Mouse (Mus musculus) lung, embryonic 16.5 days (tissue): ENCODE results near the gene Wdr24. TPM values are rescaled to one million over a fixed set of nuclear protein-coding genes. Genes with fewer than 3 reads are reported as not detected.
"Not testable (repeated sequence)": the region's sequence is repeated elsewhere in the genome, so short reads cannot be mapped to it uniquely, and the experiment has no call there.

ENCODE experiments used
- ATAC-seq: fragments of 200-750 bp; cut with Nextera tagmentation; 2 replicates; pipeline ENCODE4 v1.8.0; 2017; ENCODE audit warnings: low read depth, mild to moderate bottlenecking, moderate library complexity
- H3K27ac ChIP-seq: fragments of 300-500 bp; sonication (generic); 2 replicates; pipeline ENCODE4 v1.5.1; 2014; ENCODE audit warnings: mild to moderate bottlenecking, control low read depth, low read length
- H3K27me3 ChIP-seq: fragments of 300-500 bp; sonication (generic); 2 replicates; pipeline ENCODE4 v1.6.1; 2014; ENCODE audit warnings: low read depth, low read length, mixed read lengths; ENCODE audit not compliant: control insufficient read depth, insufficient read depth
- H3K36me3 ChIP-seq: fragments of 300-500 bp; sonication (generic); 2 replicates; pipeline ENCODE4 v1.6.1; 2014; ENCODE audit warnings: low read length; ENCODE audit not compliant: control insufficient read depth, insufficient read depth
- H3K4me1 ChIP-seq: fragments of 300-500 bp; sonication (generic); replicated peaks from 2 replicates; pipeline ENCODE4 v1.6.1; 2014; ENCODE audit warnings: low read length, mixed read lengths; ENCODE audit not compliant: control insufficient read depth, insufficient read depth
- H3K4me2 ChIP-seq: fragments of 300-500 bp; sonication (generic); 2 replicates; pipeline ENCODE4 v1.6.1; 2014; ENCODE audit warnings: low read depth, low read length, control low read depth
- H3K4me3 ChIP-seq: fragments of 300-500 bp; sonication (generic); 2 replicates; pipeline ENCODE4 v1.5.1; 2014; ENCODE audit warnings: mild to moderate bottlenecking, low read length, control low read depth
- H3K9ac ChIP-seq: fragments of 300-500 bp; sonication (generic); 2 replicates; pipeline ENCODE4 v1.6.1; 2014; ENCODE audit warnings: low read length, control low read depth
- H3K9me3 ChIP-seq: fragments of 300-500 bp; sonication (generic); 2 replicates; pipeline ENCODE4 v1.6.1; 2016; ENCODE audit warnings: low read length; ENCODE audit not compliant: control insufficient read depth
- WGBS: fragments of 180-500 bp; shearing (Covaris S2); extraction: QIAGEN DNeasy Blood & Tissue Kit; methylation state at CpG from one replicate; pipeline ENCODE4 v1.1.7; 2014; 5-methylcytosine and 5-hydroxymethylcytosine counted together
- polyA plus RNA-seq: library from polyadenylated mRNA; unstranded; fragments of >200 nt; fragmentation: Nextera tagmentation; extraction: Ambion mirVana; gene quantifications from 2 replicates; pipeline ENCODE4 v1.2.1, GENCODE M21; 2015

The Wdr24 gene
- polyA plus RNA-seq, 1 experiment from 2014 or later, result 28.5 TPM

GRCm38 (mm10) chr17:25871566-25871965 lies 48.1 kb downstream of the Wdr24 start:
- ATAC-seq, H3K4me2 ChIP-seq, H3K27me3 ChIP-seq, H3K27ac ChIP-seq, H3K9me3 ChIP-seq, H3K36me3 ChIP-seq, H3K4me3 ChIP-seq, H3K9ac ChIP-seq: not testable (repeated sequence)
- H3K4me1 ChIP-seq, result peaks cover 24% of the 10 kb centered on the region

GRCm38 (mm10) chr17:25872676-25873075 lies 49.2 kb downstream of the Wdr24 start:
- Histone ChIP-seq H3K27ac (no peak overlapping the region), H3K36me3 (no peaks in the 10 kb centered on the region), H3K9ac (no peak overlapping the region), H3K27me3 (no peaks in the 10 kb centered on the region), H3K4me1 (peaks cover 24% of the 10 kb centered on the region), H3K4me2 (no peak overlapping the region), H3K4me3 (no peak overlapping the region), H3K9me3 (no peaks in the 10 kb centered on the region)
- no peak for ATAC-seq
- WGBS, result 83% methylated on average over 3 of the region's 3 CpGs

GRCm38 (mm10) chr17:25873405-25874147 lies 50.1 kb downstream of the Wdr24 start:
- Histone ChIP-seq H3K27me3 (no peaks in the 10 kb centered on the region), H3K9ac (peak overlapping the region; percentile 85; the same call in 1 of the 2 replicates), H3K9me3 (no peaks in the 10 kb centered on the region), H3K4me3 (peak overlapping the region; percentile 87; the same call in 1 of the 2 replicates), H3K4me2 (peak overlapping the region; percentile 91), H3K4me1 (peaks cover 24% of the 10 kb centered on the region), H3K36me3 (no peaks in the 10 kb centered on the region; the same call in 1 of the 2 replicates), H3K27ac (no peak overlapping the region)
- ATAC-seq, result no peak
- WGBS, result 68% methylated on average over 11 of the region's 11 CpGs

- ATAC-seq, result no peak
- H3K4me2 ChIP-seq, result peak overlapping the region; percentile 91
- peak overlapping the region; percentile 85 for H3K9ac ChIP-seq
- H3K27me3 ChIP-seq, result no peaks in the 10 kb centered on the region
- peak overlapping the region; percentile 87 for H3K4me3 ChIP-seq
- WGBS, result 4% methylated on average over 14 of the region's 14 CpGs
- H3K9me3 ChIP-seq, result no peaks in the 10 kb centered on the region
- H3K4me1 ChIP-seq, result peaks cover 19% of the 10 kb centered on the region
- H3K27ac ChIP-seq, result peak overlapping the region; percentile 92
- H3K36me3 ChIP-seq, result no peaks in the 10 kb centered on the region; the same call in 1 of the 2 replicates
These were observed 50.8 kb downstream of the Wdr24 start for GRCm38 (mm10) chr17:25874148-25874720.

- peak; percentile 85 for ATAC-seq
- Histone ChIP-seq H3K27me3 (no peaks in the 10 kb centered on the region), H3K9me3 (no peaks in the 10 kb centered on the region), H3K36me3 (peaks cover 2% of the 10 kb centered on the region; the same call in 1 of the 2 replicates), H3K4me3 (peak within 1 kb of the TSS; percentile 87), H3K9ac (peak within 1 kb of the TSS; percentile 85), H3K4me1 (peaks cover 19% of the 10 kb centered on the region), H3K27ac (peak within 1 kb of the TSS; percentile 92), H3K4me2 (peak within 1 kb of the TSS; percentile 91)
- WGBS, result under 1% methylated on average over 25 of the region's 25 CpGs
These were observed 51.3 kb downstream of the Wdr24 start, which contains the start of gene Mettl26 for GRCm38 (mm10) chr17:25874721-25875170. Mettl26 (plus strand) TSS chr17:25875074.

- under 1% methylated on average over 59 of the region's 59 CpGs for WGBS
- Histone ChIP-seq H3K27ac (peak overlapping the region; percentile 92), H3K4me1 (peaks cover 19% of the 10 kb centered on the region), H3K9me3 (no peaks in the 10 kb centered on the region), H3K36me3 (peaks cover 2% of the 10 kb centered on the region; the same call in 1 of the 2 replicates), H3K4me3 (peak overlapping the region; percentile 87), H3K4me2 (peak overlapping the region; percentile 91), H3K27me3 (no peaks in the 10 kb centered on the region), H3K9ac (peak overlapping the region; percentile 85)
- peak; percentile 95 for ATAC-seq
These were observed 52.0 kb downstream of the Wdr24 start for GRCm38 (mm10) chr17:25875171-25876136.

- Histone ChIP-seq H3K4me2 (peak overlapping the region; percentile 91), H3K27ac (no peak overlapping the region), H3K9ac (peak overlapping the region; percentile 85), H3K4me1 (peaks cover 19% of the 10 kb centered on the region), H3K27me3 (no peaks in the 10 kb centered on the region), H3K4me3 (peak overlapping the region; percentile 87), H3K9me3 (no peaks in the 10 kb centered on the region), H3K36me3 (peaks cover 2% of the 10 kb centered on the region; the same call in 1 of the 2 replicates)
- no peak for ATAC-seq
- 56% methylated on average over 10 of the region's 10 CpGs for WGBS
These were observed 53.0 kb downstream of the Wdr24 start for GRCm38 (mm10) chr17:25876347-25876915.

GRCm38 (mm10) chr17:25877025-25877424 lies 53.6 kb downstream of the Wdr24 start:
- no peak for ATAC-seq
- Histone ChIP-seq H3K27ac (no peak overlapping the region), H3K36me3 (peaks cover 2% of the 10 kb centered on the region; the same call in 1 of the 2 replicates), H3K4me2 (no peak overlapping the region), H3K27me3 (no peaks in the 10 kb centered on the region), H3K9ac (no peak overlapping the region), H3K9me3 (no peaks in the 10 kb centered on the region), H3K4me1 (peaks cover 19% of the 10 kb centered on the region), H3K4me3 (no peak overlapping the region)
- 85% methylated on average over 3 of the region's 3 CpGs for WGBS
